Mouse (Mus musculus): ENCODE measurements around the gene Cdiptos.
A peak's percentile ranks its signal among the peaks of the same experiment; 100 is the strongest.

The Cdiptos gene

GRCm38 (mm10) chr7:126975950-126976866 is at the start of gene Cdiptos:
Cdiptos (minus strand) TSS chr7:126976098.
- peak; percentile 98 for DNase-seq (ENCODE audit: low read depth, low spot score)

- DNase-seq (ENCODE audit: low read depth, low spot score) = no peak
Measured at GRCm38 (mm10) chr7:127024755-127025555, 49.1 kb upstream of the Cdiptos start.

GRCm38 (mm10) chr7:127023896-127024690 is 48.2 kb upstream of the Cdiptos start:
- no peak for DNase-seq (ENCODE audit: low read depth, low spot score)

- no peak for DNase-seq (ENCODE audit: low read depth, low spot score)
Measured at GRCm38 (mm10) chr7:127023272-127023691, 47.4 kb upstream of the Cdiptos start.

- no peak for DNase-seq (ENCODE audit: low read depth, low spot score)
Measured at GRCm38 (mm10) chr7:127022528-127023271, 46.8 kb upstream of the Cdiptos start.

GRCm38 (mm10) chr7:127021563-127022527 is 45.9 kb upstream of the Cdiptos start:
- no peak for DNase-seq (ENCODE audit: low read depth, low spot score)

GRCm38 (mm10) chr7:127020901-127021562 is 45.1 kb upstream of the Cdiptos start, which contains the start of the genes Gm42742 and Prrt2:
Gm42742 (minus strand) TSS chr7:127021097.
Prrt2 (minus strand) TSS chr7:127021211.
- DNase-seq (ENCODE audit: low read depth, low spot score) = no peak

GRCm38 (mm10) chr7:127020491-127020890 is 44.6 kb upstream of the Cdiptos start:
- DNase-seq (ENCODE audit: low read depth, low spot score) = no peak

GRCm38 (mm10) chr7:127020031-127020430 is 44.1 kb upstream of the Cdiptos start:
- no peak for DNase-seq (ENCODE audit: low read depth, low spot score)

GRCm38 (mm10) chr7:127019306-127019960 is 43.5 kb upstream of the Cdiptos start:
- DNase-seq (ENCODE audit: low read depth, low spot score) = no peak

GRCm38 (mm10) chr7:127018416-127019305 is 42.8 kb upstream of the Cdiptos start:
- DNase-seq (ENCODE audit: low read depth, low spot score) = no peak

- DNase-seq (ENCODE audit: low read depth, low spot score) = no peak
Measured at GRCm38 (mm10) chr7:127017950-127018345, 42.0 kb upstream of the Cdiptos start.

- DNase-seq (ENCODE audit: low read depth, low spot score) = peak; percentile 99
Measured at GRCm38 (mm10) chr7:127016971-127017949, 41.4 kb upstream of the Cdiptos start, which contains the start of gene Pagr1a. Pagr1a (minus strand) TSS chr7:127017352.

- DNase-seq (ENCODE audit: low read depth, low spot score) = no peak
Measured at GRCm38 (mm10) chr7:127016486-127016938, 40.6 kb upstream of the Cdiptos start.

- DNase-seq (ENCODE audit: low read depth, low spot score) = no peak
Measured at GRCm38 (mm10) chr7:127016481-127016485, 40.4 kb upstream of the Cdiptos start, which contains the start of gene Pagr1b. Pagr1b (minus strand) TSS chr7:127016484.

GRCm38 (mm10) chr7:127016081-127016480 is 40.2 kb upstream of the Cdiptos start:
- DNase-seq (ENCODE audit: low read depth, low spot score) = no peak

- DNase-seq (ENCODE audit: low read depth, low spot score) = no peak
Measured at GRCm38 (mm10) chr7:127014993-127015392, 39.1 kb upstream of the Cdiptos start.
